Mouse (Mus musculus): ENCODE measurements around the gene Dusp27. TPM values are rescaled to one million over a fixed set of nuclear protein-coding genes. Genes with fewer than 3 reads are reported as not detected.

Dusp27 gene
- total and polyA plus RNA-seq, 3 experiments: 0.11 TPM; not detected in 2

DNA sequence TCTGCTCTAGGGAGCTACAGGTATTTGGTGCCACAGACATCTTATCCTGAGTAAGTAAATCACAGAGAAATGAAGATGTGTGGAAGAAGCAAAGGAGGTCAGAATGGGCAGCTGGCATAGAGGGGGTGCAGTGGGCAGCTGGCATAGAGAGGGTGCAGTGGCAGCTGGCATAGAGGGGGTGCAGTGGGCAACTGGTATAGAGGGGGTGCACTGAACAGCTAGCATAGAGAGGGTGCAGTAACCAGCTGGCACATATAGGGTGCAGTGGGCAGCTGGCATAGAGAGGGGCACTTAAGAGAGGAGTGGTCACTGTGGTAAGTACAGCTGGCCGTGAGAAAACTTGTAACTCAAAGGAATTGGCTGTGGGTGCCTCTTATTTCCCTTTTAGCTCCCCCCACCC, 67.3 kb downstream of the Dusp27 start:
- DNase-seq (ENCODE audit: low spot score) (no peak), ATAC-seq (ENCODE audit: extremely low read depth, insufficient number of reproducible peaks, low FRiP score, poor library complexity, severe bottlenecking) (no peak)
- no peaks in the 10 kb centered on the region for H3K36me3 ChIP-seq (replicated peaks)
- no peaks in the 10 kb centered on the region for H3K27me3 ChIP-seq (ENCODE audit: insufficient read depth, low read length)
- H3K9me3 ChIP-seq (replicated peaks): no peaks in the 10 kb centered on the region
- H3K4me3 ChIP-seq (ENCODE audit: low read depth, low read length): no peak overlapping the region
- no peak for TF ChIP-seq GATA2 (IDR thresholded peaks at IDR 0.05; ENCODE audit: borderline replicate concordance, low read depth, low read length)
- TF ChIP-seq CTCF (IDR thresholded peaks at IDR 0.05; ENCODE audit: low read depth, low read length): no peak
- no peak for TF ChIP-seq TAL1 (conservative IDR thresholded peaks at IDR 0.05; ENCODE audit: low read depth, low read length)
- TF ChIP-seq GATA1 (IDR thresholded peaks at IDR 0.05; ENCODE audit: borderline replicate concordance, low read length): no peak
- TF ChIP-seq POLR2AphosphoS5 (IDR thresholded peaks at IDR 0.05; ENCODE audit: insufficient replicate concordance, low read depth, low read length): no peak
- H3K4me1 ChIP-seq (ENCODE audit: insufficient read depth, low read depth, low read length): peaks cover 55% of the 10 kb centered on the region

DNA sequence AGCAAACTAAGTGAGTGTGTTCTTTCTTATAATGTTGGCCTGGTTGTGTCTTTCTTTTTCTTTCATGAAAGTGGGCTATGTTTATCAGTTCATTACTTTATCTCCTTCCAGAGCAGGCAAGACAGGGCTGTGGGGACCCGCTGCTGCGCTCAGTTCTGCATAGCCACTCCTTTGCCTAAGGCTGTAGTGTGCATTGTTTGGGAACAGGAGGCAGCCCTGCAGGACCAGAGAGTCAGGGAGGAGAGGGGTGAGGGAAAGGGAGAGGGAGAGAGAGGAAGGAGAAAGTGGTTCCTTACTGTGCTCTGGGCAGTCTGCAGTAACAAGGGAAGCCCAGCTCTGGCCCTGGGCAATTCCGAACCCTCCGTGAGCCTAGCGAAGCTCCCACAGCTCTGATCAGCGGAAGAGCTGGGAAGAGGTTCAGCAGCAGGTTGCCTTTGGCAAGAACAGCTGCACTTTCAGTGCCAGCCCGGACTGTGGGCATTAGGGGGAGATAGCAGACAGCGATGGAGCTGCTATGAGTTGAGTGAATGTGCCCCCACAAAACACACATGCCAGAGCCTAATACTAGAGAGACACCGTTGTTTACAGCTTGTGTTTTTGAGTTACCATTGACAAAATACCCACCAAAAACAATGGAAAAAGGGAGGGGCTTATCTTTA, 71.5 kb downstream of the Dusp27 start:
- Histone ChIP-seq H3K27me3 (ENCODE audit: insufficient read depth, low read length) (no peaks in the 10 kb centered on the region), H3K4me1 (ENCODE audit: insufficient read depth, low read depth, low read length) (peaks cover 40% of the 10 kb centered on the region), H3K9me3 (replicated peaks) (no peaks in the 10 kb centered on the region), H3K4me3 (ENCODE audit: low read depth, low read length) (no peak overlapping the region), H3K36me3 (replicated peaks) (no peaks in the 10 kb centered on the region)
- no peak for TF ChIP-seq POLR2AphosphoS5 (IDR thresholded peaks at IDR 0.05; ENCODE audit: insufficient replicate concordance, low read depth, low read length)
- ATAC-seq (ENCODE audit: extremely low read depth, insufficient number of reproducible peaks, low FRiP score, poor library complexity, severe bottlenecking) (no peak), DNase-seq (ENCODE audit: low spot score) (no peak)

DNA sequence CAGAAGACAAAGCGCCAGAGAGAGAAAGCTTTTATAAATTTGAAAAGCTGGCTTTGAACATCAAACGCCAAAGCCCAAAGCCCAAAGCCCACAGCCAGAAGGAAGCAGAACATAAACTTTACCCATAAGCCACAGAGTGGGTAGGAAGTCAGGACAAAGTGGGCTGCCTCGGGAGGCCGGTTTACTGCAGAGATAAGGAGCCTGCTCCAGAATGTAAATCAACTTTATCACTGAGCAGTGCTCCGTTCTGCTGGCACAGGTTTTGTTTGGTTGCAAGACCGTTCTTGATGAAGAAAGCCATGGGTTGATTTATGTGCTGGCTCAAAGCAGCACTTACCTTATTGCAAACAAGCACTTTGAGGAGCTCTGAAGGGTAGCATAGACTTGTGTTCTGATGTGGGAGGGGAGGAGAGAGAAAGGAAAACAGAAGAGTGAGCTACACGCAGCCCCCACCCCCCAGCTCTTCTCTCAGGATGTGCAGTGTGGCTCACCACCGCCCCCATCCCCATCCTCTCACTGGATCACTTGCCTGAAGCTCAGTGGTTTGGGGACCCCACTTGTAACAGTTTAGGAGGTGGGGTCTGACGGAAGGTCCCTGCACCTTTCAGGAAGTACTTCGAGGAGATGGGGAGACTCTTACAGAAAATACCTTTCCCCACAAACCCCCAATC, 74.3 kb downstream of the Dusp27 start:
- H3K9me3 ChIP-seq (replicated peaks): no peaks in the 10 kb centered on the region
- H3K27me3 ChIP-seq (ENCODE audit: insufficient read depth, low read length): no peaks in the 10 kb centered on the region
- TF ChIP-seq POLR2AphosphoS5 (IDR thresholded peaks at IDR 0.05; ENCODE audit: insufficient replicate concordance, low read depth, low read length) (no peak), TAL1 (conservative IDR thresholded peaks at IDR 0.05; ENCODE audit: low read depth, low read length) (no peak)
- peak; percentile 22 for DNase-seq (ENCODE audit: low spot score)
- H3K4me3 ChIP-seq (ENCODE audit: low read depth, low read length): no peak overlapping the region; the same call in 1 of the 2 replicates
- no peaks in the 10 kb centered on the region for H3K36me3 ChIP-seq (replicated peaks)
- 0 out of 2 replicates have a peak, but pooled peaks have one; percentile 26 for ATAC-seq (ENCODE audit: extremely low read depth, insufficient number of reproducible peaks, low FRiP score, poor library complexity, severe bottlenecking)
- H3K4me1 ChIP-seq (ENCODE audit: insufficient read depth, low read depth, low read length): peaks cover 42% of the 10 kb centered on the region

DNA sequence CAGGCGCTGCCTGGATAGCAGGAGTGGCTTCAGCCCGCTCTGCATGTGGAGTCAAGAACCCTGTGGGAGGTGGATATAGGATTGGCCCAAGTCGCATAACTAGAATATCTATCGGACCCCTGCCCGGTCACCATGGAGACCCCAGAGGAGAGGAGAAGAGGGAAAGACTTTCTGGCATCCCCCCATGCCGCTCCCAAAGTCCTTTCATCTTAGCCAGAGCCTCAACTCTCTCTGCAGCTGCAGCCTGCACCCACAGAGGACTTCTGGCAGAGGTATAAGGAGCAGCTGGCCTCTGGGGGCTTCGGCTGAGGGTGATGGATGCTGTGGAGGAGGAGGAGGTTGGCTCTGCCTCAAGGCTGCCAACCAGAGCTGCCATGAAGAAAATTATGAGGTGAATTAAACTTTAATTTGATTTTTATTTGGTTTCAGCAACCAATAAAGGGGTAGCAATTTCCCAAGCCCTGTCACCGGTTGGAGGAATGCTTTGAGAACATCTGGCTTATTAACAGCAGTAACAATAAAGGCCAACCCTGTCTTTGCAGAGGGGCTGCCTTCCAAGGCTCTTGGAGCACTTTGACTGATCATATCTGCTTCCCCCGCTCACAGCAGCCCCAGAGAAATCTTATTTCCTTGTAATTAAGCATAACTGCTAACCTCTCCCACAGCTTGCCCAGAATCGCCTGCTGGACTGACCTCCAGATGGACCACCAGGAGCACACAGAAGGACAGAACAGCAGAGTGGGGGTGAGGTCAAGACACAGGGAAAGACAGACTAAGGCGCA, 78.5 kb downstream of the Dusp27 start:
- H3K36me3 ChIP-seq (replicated peaks): no peaks in the 10 kb centered on the region
- ATAC-seq (ENCODE audit: extremely low read depth, insufficient number of reproducible peaks, low FRiP score, poor library complexity, severe bottlenecking) (no peak), DNase-seq (ENCODE audit: low spot score) (no peak)
- H3K27me3 ChIP-seq (ENCODE audit: insufficient read depth, low read length): no peaks in the 10 kb centered on the region
- H3K9me3 ChIP-seq (replicated peaks): no peaks in the 10 kb centered on the region
- peak overlapping the region; percentile 73 for H3K4me3 ChIP-seq (ENCODE audit: low read depth, low read length)
- H3K4me1 ChIP-seq (ENCODE audit: insufficient read depth, low read depth, low read length): peaks cover 61% of the 10 kb centered on the region
- TF ChIP-seq TAL1 (conservative IDR thresholded peaks at IDR 0.05; ENCODE audit: low read depth, low read length) (no peak), GATA1 (IDR thresholded peaks at IDR 0.05; ENCODE audit: borderline replicate concordance, low read length) (no peak), CTCF (IDR thresholded peaks at IDR 0.05; ENCODE audit: low read depth, low read length) (no peak), POLR2AphosphoS5 (IDR thresholded peaks at IDR 0.05; ENCODE audit: insufficient replicate concordance, low read depth, low read length) (no peak), GATA2 (IDR thresholded peaks at IDR 0.05; ENCODE audit: borderline replicate concordance, low read depth, low read length) (no peak)

DNA sequence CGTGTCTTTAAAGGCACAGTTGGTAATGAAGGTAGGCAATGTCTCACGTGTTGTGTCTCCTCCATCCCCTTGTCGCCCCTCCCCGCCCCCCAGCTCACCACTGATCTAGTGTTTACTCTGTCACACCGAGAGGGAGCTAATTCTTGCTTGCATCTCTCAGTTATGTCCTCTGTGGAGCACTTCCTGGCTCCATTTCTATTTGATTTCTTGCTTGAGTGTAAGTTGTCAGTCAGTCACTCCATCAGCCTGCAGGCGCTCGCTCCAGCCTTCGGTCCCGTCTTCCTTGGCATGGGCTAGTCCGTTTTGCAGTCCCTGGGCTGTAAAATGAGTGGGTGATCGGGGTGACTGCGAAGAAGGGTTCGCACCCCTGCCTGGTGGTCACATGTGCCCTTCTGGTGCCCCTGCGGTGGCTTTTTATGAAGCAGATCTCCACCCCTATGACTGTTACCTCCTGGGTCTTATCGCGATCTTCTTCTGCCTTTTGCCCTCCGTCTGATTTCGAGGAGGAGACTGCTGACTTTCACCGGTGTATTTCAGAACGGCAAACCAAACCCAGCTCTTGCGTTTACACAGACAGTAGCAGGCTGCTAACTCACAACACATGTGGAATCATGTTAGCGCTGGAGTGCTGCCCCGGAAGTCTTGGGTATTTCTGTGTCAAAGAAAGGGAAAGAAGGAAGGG, 79.4 kb downstream of the Dusp27 start:
- Histone ChIP-seq H3K4me3 (ENCODE audit: low read depth, low read length) (peak overlapping the region; percentile 73), H3K4me1 (ENCODE audit: insufficient read depth, low read depth, low read length) (peaks cover 55% of the 10 kb centered on the region), H3K27me3 (ENCODE audit: insufficient read depth, low read length) (no peaks in the 10 kb centered on the region), H3K36me3 (replicated peaks) (no peaks in the 10 kb centered on the region), H3K9me3 (replicated peaks) (no peaks in the 10 kb centered on the region)
- DNase-seq (ENCODE audit: low spot score) (peak; percentile 74), ATAC-seq (ENCODE audit: extremely low read depth, insufficient number of reproducible peaks, low FRiP score, poor library complexity, severe bottlenecking) (peak; percentile 78)
- TF ChIP-seq POLR2AphosphoS5 (IDR thresholded peaks at IDR 0.05; ENCODE audit: insufficient replicate concordance, low read depth, low read length) (no peak), GATA1 (IDR thresholded peaks at IDR 0.05; ENCODE audit: borderline replicate concordance, low read length) (no peak), GATA2 (IDR thresholded peaks at IDR 0.05; ENCODE audit: borderline replicate concordance, low read depth, low read length) (no peak), TAL1 (conservative IDR thresholded peaks at IDR 0.05; ENCODE audit: low read depth, low read length) (no peak), CTCF (IDR thresholded peaks at IDR 0.05; ENCODE audit: low read depth, low read length) (no peak)

Other genes starting within 250 kb of the Dusp27 start
- 51.0 and 57.1 TPM in 2 replicates for gene Pou2f1, start 125.2 kb downstream of the Dusp27 start, total RNA-seq (2014; fragmentation: Nextera tagmentation)
- 13.8 and 17.3 TPM in 2 replicates for gene Pou2f1, start 125.2 kb downstream of the Dusp27 start, total RNA-seq (2017)
- 15.7 and 16.0 TPM in 2 replicates for gene Pou2f1, start 125.2 kb downstream of the Dusp27 start, polyA plus RNA-seq (2012)
- not detected in 2 replicates for gene Gpa33, start 2.3 kb upstream of the Dusp27 start, total RNA-seq (2014; fragmentation: Nextera tagmentation)
- 0.05 TPM in 1 of 2 replicates, not detected in the other for gene Gpa33, start 2.3 kb upstream of the Dusp27 start, total RNA-seq (2017)
- not detected in 2 replicates for gene Gpa33, start 2.3 kb upstream of the Dusp27 start, polyA plus RNA-seq (2012)
- gene Mael, start 110.8 kb upstream of the Dusp27 start, total RNA-seq (2014; fragmentation: Nextera tagmentation): not detected in 2 replicates
- 0.16 TPM in 1 of 2 replicates, not detected in the other for gene Mael, start 110.8 kb upstream of the Dusp27 start, total RNA-seq (2017)
- not detected in 2 replicates for gene Mael, start 110.8 kb upstream of the Dusp27 start, polyA plus RNA-seq (2012)
- not detected in 2 replicates for gene Ildr2, start 126.2 kb upstream of the Dusp27 start, total RNA-seq (2014; fragmentation: Nextera tagmentation)
- gene Ildr2, start 126.2 kb upstream of the Dusp27 start, total RNA-seq (2017): 0.06 and 0.11 TPM in 2 replicates
- 0.01 TPM in 1 of 2 replicates, not detected in the other for gene Ildr2, start 126.2 kb upstream of the Dusp27 start, polyA plus RNA-seq (2012)

Data from G1E (cell line).